Mouse (Mus musculus): ENCODE data around the gene Malrd1. TPM values are rescaled to one million over a fixed set of nuclear protein-coding genes. Genes with fewer than 3 reads are reported as not detected.

Gene Malrd1
- total and polyA plus RNA-seq, 3 experiments: under 0.01 TPM; not detected in 2

DNA sequence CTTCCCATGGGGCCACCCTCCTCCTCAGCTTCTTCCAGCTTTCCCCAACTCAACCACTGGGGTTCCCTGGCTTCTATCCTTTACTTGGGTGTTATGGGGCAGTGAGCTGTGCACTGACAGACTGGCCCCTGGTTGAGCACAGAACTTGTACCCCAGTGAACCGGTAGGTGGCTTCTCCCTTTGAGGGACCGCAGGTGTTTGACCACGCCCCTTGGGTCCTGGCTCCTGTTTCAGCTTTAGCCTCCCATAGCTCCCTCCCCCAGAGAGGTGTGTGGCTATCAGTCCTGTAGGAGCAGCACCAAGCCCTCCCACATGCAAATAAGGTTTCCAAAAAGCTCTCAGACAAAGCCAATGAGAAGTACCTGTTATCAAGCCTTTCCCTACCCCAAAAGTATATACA, 584.4 kb downstream of the Malrd1 start:
- Histone ChIP-seq H3K27me3 (ENCODE audit: insufficient read depth, low read length) (no peaks in the 10 kb centered on the region), H3K9me3 (replicated peaks) (no peaks in the 10 kb centered on the region), H3K36me3 (replicated peaks) (no peaks in the 10 kb centered on the region), H3K4me3 (ENCODE audit: low read depth, low read length) (no peak overlapping the region), H3K4me1 (ENCODE audit: insufficient read depth, low read depth, low read length) (no peaks in the 10 kb centered on the region)
- DNase-seq (ENCODE audit: low spot score): no peak
- ATAC-seq (ENCODE audit: extremely low read depth, insufficient number of reproducible peaks, low FRiP score, poor library complexity, severe bottlenecking): no peak
- no peak for TF ChIP-seq CTCF (IDR thresholded peaks at IDR 0.05; ENCODE audit: low read depth, low read length)
- no peak for TF ChIP-seq GATA2 (IDR thresholded peaks at IDR 0.05; ENCODE audit: borderline replicate concordance, low read depth, low read length)
- no peak for TF ChIP-seq GATA1 (IDR thresholded peaks at IDR 0.05; ENCODE audit: borderline replicate concordance, low read length)
- TF ChIP-seq TAL1 (conservative IDR thresholded peaks at IDR 0.05; ENCODE audit: low read depth, low read length): no peak
- TF ChIP-seq POLR2AphosphoS5 (IDR thresholded peaks at IDR 0.05; ENCODE audit: insufficient replicate concordance, low read depth, low read length): no peak

DNA sequence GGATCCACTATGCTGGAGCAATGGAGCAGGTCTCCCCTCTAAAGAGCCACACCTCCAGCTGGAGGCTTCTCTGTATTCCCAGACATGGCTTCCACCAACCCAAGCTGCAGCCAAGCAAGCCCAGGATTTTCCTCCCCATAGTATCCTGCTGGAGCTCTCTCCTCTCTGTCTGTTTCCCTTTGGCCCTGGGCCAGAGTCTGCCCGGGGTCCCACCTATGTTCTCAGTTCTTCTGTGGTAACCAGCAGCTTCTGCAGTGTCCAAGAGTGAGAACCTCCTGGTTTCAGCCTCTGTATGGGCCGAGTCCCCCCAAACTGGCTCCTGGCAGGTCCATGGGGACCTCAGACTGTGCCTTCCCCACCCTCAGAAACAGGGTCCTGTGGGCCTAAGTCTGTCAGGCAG, 587.1 kb downstream of the Malrd1 start:
- Histone ChIP-seq H3K36me3 (replicated peaks) (no peaks in the 10 kb centered on the region), H3K9me3 (replicated peaks) (no peaks in the 10 kb centered on the region), H3K4me1 (ENCODE audit: insufficient read depth, low read depth, low read length) (no peaks in the 10 kb centered on the region), H3K4me3 (ENCODE audit: low read depth, low read length) (no peak overlapping the region), H3K27me3 (ENCODE audit: insufficient read depth, low read length) (no peaks in the 10 kb centered on the region)
- DNase-seq (ENCODE audit: low spot score) (no peak), ATAC-seq (ENCODE audit: extremely low read depth, insufficient number of reproducible peaks, low FRiP score, poor library complexity, severe bottlenecking) (no peak)
- no peak for TF ChIP-seq GATA1 (IDR thresholded peaks at IDR 0.05; ENCODE audit: borderline replicate concordance, low read length)
- no peak for TF ChIP-seq TAL1 (conservative IDR thresholded peaks at IDR 0.05; ENCODE audit: low read depth, low read length)
- TF ChIP-seq GATA2 (IDR thresholded peaks at IDR 0.05; ENCODE audit: borderline replicate concordance, low read depth, low read length): no peak
- TF ChIP-seq POLR2AphosphoS5 (IDR thresholded peaks at IDR 0.05; ENCODE audit: insufficient replicate concordance, low read depth, low read length): no peak
- no peak for TF ChIP-seq CTCF (IDR thresholded peaks at IDR 0.05; ENCODE audit: low read depth, low read length)

DNA sequence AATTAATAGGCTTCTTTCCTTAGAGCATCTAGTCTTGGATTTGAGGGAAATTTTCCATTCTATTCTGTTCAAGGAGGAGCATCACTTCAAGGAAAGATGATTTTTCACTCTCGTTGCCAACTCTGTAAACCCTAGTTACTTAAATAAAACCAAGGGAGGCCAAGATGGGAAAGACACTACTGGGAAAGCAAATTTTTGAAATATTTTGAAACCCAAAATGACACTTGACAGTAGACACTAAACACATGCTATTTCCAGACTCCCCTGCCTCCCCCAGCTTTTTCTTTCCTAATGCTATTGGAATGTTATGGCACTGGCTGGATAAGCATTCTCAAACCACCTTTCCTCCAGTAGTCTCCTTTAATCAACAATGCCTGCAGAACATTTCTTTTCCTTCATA, 621.7 kb downstream of the Malrd1 start:
- no peaks in the 10 kb centered on the region for H3K4me1 ChIP-seq (ENCODE audit: insufficient read depth, low read depth, low read length)

GRCm38 (mm10) chr2:16152623-16153022, 626.3 kb downstream of the Malrd1 start:
- H3K36me3 ChIP-seq (replicated peaks): no peaks in the 10 kb centered on the region
- no peaks in the 10 kb centered on the region for H3K4me1 ChIP-seq (ENCODE audit: insufficient read depth, low read depth, low read length)
- no peaks in the 10 kb centered on the region for H3K9me3 ChIP-seq (replicated peaks)
- no peaks in the 10 kb centered on the region for H3K27me3 ChIP-seq (ENCODE audit: insufficient read depth, low read length)
- H3K4me3 ChIP-seq (ENCODE audit: low read depth, low read length): no peak overlapping the region
- TF ChIP-seq GATA2 (IDR thresholded peaks at IDR 0.05; ENCODE audit: borderline replicate concordance, low read depth, low read length) (no peak), GATA1 (IDR thresholded peaks at IDR 0.05; ENCODE audit: borderline replicate concordance, low read length) (no peak), TAL1 (conservative IDR thresholded peaks at IDR 0.05; ENCODE audit: low read depth, low read length) (no peak), POLR2AphosphoS5 (IDR thresholded peaks at IDR 0.05; ENCODE audit: insufficient replicate concordance, low read depth, low read length) (no peak), CTCF (IDR thresholded peaks at IDR 0.05; ENCODE audit: low read depth, low read length) (no peak)
- ATAC-seq (ENCODE audit: extremely low read depth, insufficient number of reproducible peaks, low FRiP score, poor library complexity, severe bottlenecking): no peak
- no peak for DNase-seq (ENCODE audit: low spot score)

More for the DNA sequence above, 621.7 kb downstream of the Malrd1 start:
- no peaks in the 10 kb centered on the region for H3K36me3 ChIP-seq (replicated peaks)
- TF ChIP-seq GATA2 (IDR thresholded peaks at IDR 0.05; ENCODE audit: borderline replicate concordance, low read depth, low read length): no peak
- TF ChIP-seq CTCF (IDR thresholded peaks at IDR 0.05; ENCODE audit: low read depth, low read length): no peak
- no peaks in the 10 kb centered on the region for H3K27me3 ChIP-seq (ENCODE audit: insufficient read depth, low read length)
- H3K9me3 ChIP-seq (replicated peaks): no peaks in the 10 kb centered on the region
- ATAC-seq (ENCODE audit: extremely low read depth, insufficient number of reproducible peaks, low FRiP score, poor library complexity, severe bottlenecking) (no peak), DNase-seq (ENCODE audit: low spot score) (no peak)
- H3K4me3 ChIP-seq (ENCODE audit: low read depth, low read length): no peak overlapping the region

DNA sequence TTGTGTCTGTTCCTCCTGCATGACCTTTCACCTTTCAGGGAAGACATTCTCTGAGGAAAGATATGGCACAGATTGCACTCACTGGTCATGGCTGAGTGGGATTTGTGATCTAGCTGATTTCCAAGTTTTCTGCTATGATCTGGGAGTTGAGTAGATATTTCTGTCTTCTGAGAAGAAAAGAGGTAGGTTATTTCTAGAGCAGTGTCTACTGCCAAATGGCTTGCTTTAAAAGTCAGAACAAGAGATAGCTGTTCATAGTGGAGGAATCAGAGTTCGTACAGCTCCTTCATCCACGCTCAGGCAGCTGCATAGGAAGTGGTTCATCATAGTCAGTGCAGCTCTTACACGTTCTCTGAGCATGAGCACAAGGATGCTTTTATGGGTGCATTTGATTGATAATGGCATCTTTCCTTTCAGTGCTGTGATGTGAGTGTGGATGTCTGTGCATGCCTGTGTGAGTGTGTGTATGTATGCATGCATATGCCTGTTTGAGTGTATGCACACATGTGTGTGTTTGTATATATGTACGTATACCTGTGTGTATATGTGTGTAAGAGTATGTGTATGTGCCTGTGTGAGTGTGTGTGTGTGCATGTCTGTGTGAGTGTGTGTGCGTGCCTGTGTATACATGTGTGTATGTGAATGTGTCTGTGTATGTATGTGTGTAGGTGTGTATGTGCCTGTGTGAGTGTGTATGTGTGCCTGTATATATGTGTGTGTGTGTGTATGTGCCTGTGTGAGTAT, 637.1 kb downstream of the Malrd1 start:
- Histone ChIP-seq H3K36me3 (replicated peaks) (no peaks in the 10 kb centered on the region), H3K27me3 (ENCODE audit: insufficient read depth, low read length) (no peaks in the 10 kb centered on the region), H3K4me1 (ENCODE audit: insufficient read depth, low read depth, low read length) (no peaks in the 10 kb centered on the region), H3K9me3 (replicated peaks) (no peaks in the 10 kb centered on the region), H3K4me3 (ENCODE audit: low read depth, low read length) (no peak overlapping the region)
- DNase-seq (ENCODE audit: low spot score): no peak
- TF ChIP-seq CTCF (IDR thresholded peaks at IDR 0.05; ENCODE audit: low read depth, low read length): no peak
- no peak for TF ChIP-seq GATA2 (IDR thresholded peaks at IDR 0.05; ENCODE audit: borderline replicate concordance, low read depth, low read length)
- TF ChIP-seq POLR2AphosphoS5 (IDR thresholded peaks at IDR 0.05; ENCODE audit: insufficient replicate concordance, low read depth, low read length): no peak
- no peak for TF ChIP-seq GATA1 (IDR thresholded peaks at IDR 0.05; ENCODE audit: borderline replicate concordance, low read length)
- TF ChIP-seq TAL1 (conservative IDR thresholded peaks at IDR 0.05; ENCODE audit: low read depth, low read length): no peak
- ATAC-seq (ENCODE audit: extremely low read depth, insufficient number of reproducible peaks, low FRiP score, poor library complexity, severe bottlenecking): no peak

DNA sequence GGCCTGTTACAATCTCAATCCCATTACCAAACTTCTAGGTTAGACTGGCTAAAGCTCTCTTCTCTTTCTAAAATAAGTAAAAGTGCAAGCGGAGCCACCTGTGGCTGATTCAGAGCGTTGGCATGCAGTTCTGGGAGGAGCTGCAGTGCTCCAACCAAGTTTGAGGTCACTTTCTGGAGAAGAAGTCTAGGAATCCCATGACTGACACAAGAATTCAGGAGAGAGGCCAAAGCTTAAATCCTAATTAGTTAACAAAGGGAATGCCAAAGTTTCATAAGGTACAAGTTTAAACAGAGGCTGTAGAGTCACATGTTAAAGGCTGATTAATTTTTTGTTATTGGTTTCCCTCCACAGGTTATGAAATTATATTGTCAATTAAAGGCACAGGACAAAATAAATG, 642.3 kb downstream of the Malrd1 start:
- TF ChIP-seq GATA1 (IDR thresholded peaks at IDR 0.05; ENCODE audit: borderline replicate concordance, low read length): no peak
- no peak for TF ChIP-seq POLR2AphosphoS5 (IDR thresholded peaks at IDR 0.05; ENCODE audit: insufficient replicate concordance, low read depth, low read length)
- TF ChIP-seq CTCF (IDR thresholded peaks at IDR 0.05; ENCODE audit: low read depth, low read length): no peak
- TF ChIP-seq TAL1 (conservative IDR thresholded peaks at IDR 0.05; ENCODE audit: low read depth, low read length): no peak
- no peak for TF ChIP-seq GATA2 (IDR thresholded peaks at IDR 0.05; ENCODE audit: borderline replicate concordance, low read depth, low read length)
- DNase-seq (ENCODE audit: low spot score) (no peak), ATAC-seq (ENCODE audit: extremely low read depth, insufficient number of reproducible peaks, low FRiP score, poor library complexity, severe bottlenecking) (no peak)
- H3K4me3 ChIP-seq (ENCODE audit: low read depth, low read length): no peak overlapping the region
- no peaks in the 10 kb centered on the region for H3K4me1 ChIP-seq (ENCODE audit: insufficient read depth, low read depth, low read length)
- no peaks in the 10 kb centered on the region for H3K9me3 ChIP-seq (replicated peaks)
- no peaks in the 10 kb centered on the region for H3K36me3 ChIP-seq (replicated peaks)
- H3K27me3 ChIP-seq (ENCODE audit: insufficient read depth, low read length): no peaks in the 10 kb centered on the region

Measured in G1E (cell line).